Mouse (Mus musculus) activated CD4-positive, CD25-positive, alpha-beta regulatory T cell, adult 9 weeks (primary cell): ENCODE data around the gene Glis3. TPM values are rescaled to one million over a fixed set of nuclear protein-coding genes. Genes with fewer than 3 reads are reported as not detected.

ENCODE experiments used
- polyA plus RNA-seq: library from polyadenylated mRNA; unstranded; fragments of 100-300 nt; shearing (Covaris generic); gene quantifications from one replicate; pipeline ENCODE4 v1.2.1, GENCODE M21; 2017

The Glis3 gene
- 0.48 TPM for polyA plus RNA-seq

GRCm38 (mm10) chr19:28679776-28680391 lies at the start of gene Glis3:
Gene Glis3 (minus strand): TSS chr19:28680077.

Other genes with a start within 250 kb of the Glis3 start
- 0.34 TPM for gene Slc1a1, start 155.0 kb upstream of the Glis3 start, polyA plus RNA-seq